Mouse (Mus musculus): ENCODE measurements around the gene Gm17490. TPM values are rescaled to one million over a fixed set of nuclear protein-coding genes. Genes with fewer than 3 reads are reported as not detected.
"Not testable (repeated sequence)": the region's sequence is repeated elsewhere in the genome, so short reads cannot be mapped to it uniquely, and the experiment has no call there.

Gm17490 gene
- total RNA-seq, 2 experiments from 2014 or later = not detected

GRCm38 (mm10) chr2:11652780-11653179 is 26.7 kb upstream of the Gm17490 start:
- TF ChIP-seq CTCF (conservative IDR thresholded peaks at IDR 0.05) = no peak
- no peak for DNase-seq (ENCODE audit: low spot score in 2 of 2)

GRCm38 (mm10) chr2:11652196-11652595 is 26.1 kb upstream of the Gm17490 start:
- no peak for TF ChIP-seq CTCF (conservative IDR thresholded peaks at IDR 0.05)
- DNase-seq (ENCODE audit: low spot score in 2 of 2) = no peak
- Histone ChIP-seq H3K27ac (no peak overlapping the region), H3K4me3 (no peak overlapping the region)

More at GRCm38 (mm10) chr2:11652780-11653179, 26.7 kb upstream of the Gm17490 start:
- no peak overlapping the region for H3K27ac ChIP-seq
- H3K4me3 ChIP-seq = no peak overlapping the region

- no peak for DNase-seq (ENCODE audit: low spot score in 2 of 2)
- Histone ChIP-seq H3K27ac (no peak overlapping the region), H3K4me3 (no peak overlapping the region)
- TF ChIP-seq CTCF (conservative IDR thresholded peaks at IDR 0.05) = no peak
Measured at GRCm38 (mm10) chr2:11651476-11651875, 25.4 kb upstream of the Gm17490 start.

GRCm38 (mm10) chr2:11645297-11645696 is 19.2 kb upstream of the Gm17490 start:
- H3K4me3 ChIP-seq = no peak overlapping the region
- H3K27ac ChIP-seq = no peak overlapping the region
- no peak for TF ChIP-seq CTCF (conservative IDR thresholded peaks at IDR 0.05)
- no peak for DNase-seq (ENCODE audit: low spot score in 2 of 2)

GRCm38 (mm10) chr2:11644057-11644456 is 18.0 kb upstream of the Gm17490 start:
- no peak for DNase-seq (ENCODE audit: low spot score in 2 of 2)
- H3K27ac ChIP-seq = no peak overlapping the region
- no peak overlapping the region for H3K4me3 ChIP-seq
- TF ChIP-seq CTCF (conservative IDR thresholded peaks at IDR 0.05) = no peak

GRCm38 (mm10) chr2:11642451-11642941 is 16.4 kb upstream of the Gm17490 start, which contains the start of gene Il2ra:
Gene Il2ra (plus strand): TSS chr2:11642807.
- Histone ChIP-seq H3K4me3 (no peak within 1 kb of the TSS), H3K27ac (no peak within 1 kb of the TSS)
- no peak for TF ChIP-seq CTCF (conservative IDR thresholded peaks at IDR 0.05)
- no peak for DNase-seq (ENCODE audit: low spot score in 2 of 2)

GRCm38 (mm10) chr2:11637115-11637514 is 11.1 kb upstream of the Gm17490 start:
- TF ChIP-seq CTCF (conservative IDR thresholded peaks at IDR 0.05) = no peak
- Histone ChIP-seq H3K27ac (no peak overlapping the region), H3K4me3 (no peak overlapping the region)
- no peak for DNase-seq (ENCODE audit: low spot score in 2 of 2)

- TF ChIP-seq CTCF (conservative IDR thresholded peaks at IDR 0.05) = no peak
- no peak for DNase-seq (ENCODE audit: low spot score in 2 of 2)
- H3K27ac ChIP-seq = no peak overlapping the region
- no peak overlapping the region for H3K4me3 ChIP-seq
Measured at GRCm38 (mm10) chr2:11636138-11636480, 10.0 kb upstream of the Gm17490 start.

- TF ChIP-seq CTCF (conservative IDR thresholded peaks at IDR 0.05) = no peak
- no peak for DNase-seq (ENCODE audit: low spot score in 2 of 2)
- Histone ChIP-seq H3K4me3 (no peak overlapping the region), H3K27ac (no peak overlapping the region)
Measured at GRCm38 (mm10) chr2:11635471-11636137, 9.5 kb upstream of the Gm17490 start.

- Histone ChIP-seq H3K4me3 (no peak overlapping the region), H3K27ac (no peak overlapping the region)
- DNase-seq (ENCODE audit: low spot score in 2 of 2) = no peak
- no peak for TF ChIP-seq CTCF (conservative IDR thresholded peaks at IDR 0.05)
Measured at GRCm38 (mm10) chr2:11635035-11635434, 9.0 kb upstream of the Gm17490 start.

GRCm38 (mm10) chr2:11623726-11624125 is 2.3 kb downstream of the Gm17490 start:
- DNase-seq (ENCODE audit: low spot score in 2 of 2) = no peak
- no peak for TF ChIP-seq CTCF (conservative IDR thresholded peaks at IDR 0.05)
- H3K27ac ChIP-seq = no peak overlapping the region
- H3K4me3 ChIP-seq = no peak overlapping the region

- TF ChIP-seq CTCF (conservative IDR thresholded peaks at IDR 0.05) = no peak
- Histone ChIP-seq H3K27ac (no peak overlapping the region), H3K4me3 (no peak overlapping the region)
- no peak for DNase-seq (ENCODE audit: low spot score in 2 of 2)
Measured at GRCm38 (mm10) chr2:11623173-11623572, 2.9 kb downstream of the Gm17490 start.

GRCm38 (mm10) chr2:11619598-11619997 is 6.5 kb downstream of the Gm17490 start:
- no peak for TF ChIP-seq CTCF (conservative IDR thresholded peaks at IDR 0.05)
- no peak overlapping the region for H3K27ac ChIP-seq
- no peak for DNase-seq (ENCODE audit: low spot score in 2 of 2)
- H3K4me3 ChIP-seq = no peak overlapping the region

- H3K27ac ChIP-seq = no peak overlapping the region
- TF ChIP-seq CTCF (conservative IDR thresholded peaks at IDR 0.05) = no peak
- no peak overlapping the region for H3K4me3 ChIP-seq
- DNase-seq (ENCODE audit: low spot score in 2 of 2) = no peak
Measured at GRCm38 (mm10) chr2:11616846-11617245, 9.2 kb downstream of the Gm17490 start.

GRCm38 (mm10) chr2:11612939-11613338 is 13.1 kb downstream of the Gm17490 start:
- not testable (repeated sequence) for DNase-seq (ENCODE audit: low spot score in 2 of 2); H3K27ac ChIP-seq; H3K4me3 ChIP-seq
